Mouse (Mus musculus) ES-Bruce4 (cell line): ENCODE data around the gene Mrpl18. TPM values are rescaled to one million over a fixed set of nuclear protein-coding genes. Genes with fewer than 3 reads are reported as not detected.
"Not testable (repeated sequence)": the region's sequence is repeated elsewhere in the genome, so short reads cannot be mapped to it uniquely, and the experiment has no call there.

ENCODE experiments used
- H3K27ac ChIP-seq: 2 replicates; pipeline ENCODE4 v1.5.1; 2012; ENCODE audit warnings: low read length, inconsistent platforms; ENCODE audit not compliant: insufficient read depth
- H3K27me3 ChIP-seq: 2 replicates; pipeline ENCODE4 v1.6.1; 2012; ENCODE audit warnings: mild to moderate bottlenecking, low read length, inconsistent platforms; ENCODE audit not compliant: control insufficient read depth, poor library complexity, insufficient read depth, severe bottlenecking
- H3K36me3 ChIP-seq: 2 replicates; pipeline ENCODE4 v1.6.1; 2012; ENCODE audit warnings: inconsistent platforms, mild to moderate bottlenecking, low read length, moderate library complexity; ENCODE audit not compliant: control insufficient read depth, poor library complexity, insufficient read depth, severe bottlenecking
- H3K4me1 ChIP-seq: one replicate; pipeline ENCODE4 v1.8.1; 2011; ENCODE audit warnings: low read length; ENCODE audit not compliant: control insufficient read depth, insufficient read depth
- H3K4me3 ChIP-seq: 2 replicates; pipeline ENCODE4 v1.5.1; 2011; ENCODE audit warnings: low read depth, mild to moderate bottlenecking, low read length
- H3K9ac ChIP-seq: 2 replicates; pipeline ENCODE4 v1.6.1; 2012; ENCODE audit warnings: low read depth, mild to moderate bottlenecking, inconsistent platforms; ENCODE audit not compliant: poor library complexity, severe bottlenecking
- H3K9me3 ChIP-seq: replicated peaks from 2 replicates; pipeline ENCODE4 v1.6.1; 2012; ENCODE audit warnings: mild to moderate bottlenecking, low read length, inconsistent platforms; ENCODE audit not compliant: control insufficient read depth, poor library complexity, insufficient read depth, severe bottlenecking
- CTCF ChIP-seq: IDR thresholded peaks from one replicate; pipeline ENCODE4 v1.8.1; 2011; ENCODE audit warnings: low read depth, low read length
- EP300 ChIP-seq: IDR thresholded peaks from 2 replicates; pipeline ENCODE4 v1.6.1; 2011; ENCODE audit warnings: low read depth, low read length; ENCODE audit not compliant: insufficient read depth
- POLR2A ChIP-seq: IDR thresholded peaks from one replicate; pipeline ENCODE4 v1.8.1; 2011; ENCODE audit warnings: low read length; ENCODE audit not compliant: insufficient read depth
- polyA plus RNA-seq: library from polyadenylated mRNA; stranded (reverse); fragments of >200 nt; gene quantifications from 2 replicates; pipeline ENCODE4 v1.2.4, GENCODE M21; 2011; ENCODE audit warnings: low read depth; ENCODE audit not compliant: missing spikeins, insufficient read depth, insufficient read length

Mrpl18 gene
- polyA plus RNA-seq, 1 experiment: 63.7 TPM

DNA sequence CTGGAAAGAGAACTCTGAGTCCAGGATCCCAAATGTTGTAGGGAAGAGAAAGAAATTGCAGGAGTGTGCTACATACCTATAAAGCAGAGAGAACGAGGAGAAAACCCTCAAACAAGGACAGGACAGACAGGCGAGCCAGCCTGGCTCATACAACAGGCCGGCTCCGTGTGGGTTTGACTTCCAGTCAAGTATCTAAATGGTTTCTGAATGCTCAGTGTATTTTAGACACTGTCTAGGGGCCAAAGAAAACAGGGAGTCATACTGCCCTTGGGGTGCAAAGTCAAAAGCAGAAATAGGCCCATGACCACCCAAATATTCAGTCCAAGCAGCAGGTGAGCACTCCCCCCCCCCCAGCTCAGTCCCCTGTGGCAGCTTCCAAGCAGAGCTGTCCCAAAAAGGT lies 10.3 kb downstream of the Mrpl18 start:
- Histone ChIP-seq H3K9me3 (no peaks in the 10 kb centered on the region), H3K27me3 (no peaks in the 10 kb centered on the region), H3K9ac (no peak overlapping the region), H3K27ac (no peak overlapping the region), H3K4me3 (no peak overlapping the region), H3K4me1 (no peaks in the 10 kb centered on the region), H3K36me3 (peaks cover 12% of the 10 kb centered on the region; the same call in 1 of the 2 replicates)
- TF ChIP-seq POLR2A (no peak), CTCF (no peak), EP300 (no peak)

DNA sequence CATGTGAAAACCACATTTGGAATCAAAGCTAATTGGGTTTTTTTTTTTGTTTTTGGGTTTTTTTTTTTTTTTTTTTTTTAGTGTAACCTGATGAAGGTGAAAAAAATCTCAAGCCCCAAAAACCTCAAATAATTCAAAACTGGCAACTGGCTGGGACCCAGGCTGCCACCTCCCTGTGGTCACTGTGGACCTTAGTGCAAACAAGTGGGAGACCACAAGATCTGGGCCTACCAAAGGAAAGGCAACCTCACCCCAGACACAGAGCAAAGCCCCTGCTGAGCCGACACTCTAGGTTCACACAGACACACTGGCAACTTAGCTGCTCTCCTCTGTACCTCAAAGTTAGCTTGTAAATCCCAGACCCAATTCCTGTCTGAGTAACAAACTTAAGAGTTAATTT lies 11.8 kb downstream of the Mrpl18 start:
- Histone ChIP-seq H3K4me3 (no peak overlapping the region), H3K9me3 (no peaks in the 10 kb centered on the region), H3K27ac (no peak overlapping the region), H3K9ac (no peak overlapping the region), H3K27me3 (no peaks in the 10 kb centered on the region), H3K36me3 (peaks cover 12% of the 10 kb centered on the region; the same call in 1 of the 2 replicates), H3K4me1 (no peaks in the 10 kb centered on the region)
- TF ChIP-seq CTCF: no peak
- no peak for TF ChIP-seq POLR2A
- no peak for TF ChIP-seq EP300

DNA sequence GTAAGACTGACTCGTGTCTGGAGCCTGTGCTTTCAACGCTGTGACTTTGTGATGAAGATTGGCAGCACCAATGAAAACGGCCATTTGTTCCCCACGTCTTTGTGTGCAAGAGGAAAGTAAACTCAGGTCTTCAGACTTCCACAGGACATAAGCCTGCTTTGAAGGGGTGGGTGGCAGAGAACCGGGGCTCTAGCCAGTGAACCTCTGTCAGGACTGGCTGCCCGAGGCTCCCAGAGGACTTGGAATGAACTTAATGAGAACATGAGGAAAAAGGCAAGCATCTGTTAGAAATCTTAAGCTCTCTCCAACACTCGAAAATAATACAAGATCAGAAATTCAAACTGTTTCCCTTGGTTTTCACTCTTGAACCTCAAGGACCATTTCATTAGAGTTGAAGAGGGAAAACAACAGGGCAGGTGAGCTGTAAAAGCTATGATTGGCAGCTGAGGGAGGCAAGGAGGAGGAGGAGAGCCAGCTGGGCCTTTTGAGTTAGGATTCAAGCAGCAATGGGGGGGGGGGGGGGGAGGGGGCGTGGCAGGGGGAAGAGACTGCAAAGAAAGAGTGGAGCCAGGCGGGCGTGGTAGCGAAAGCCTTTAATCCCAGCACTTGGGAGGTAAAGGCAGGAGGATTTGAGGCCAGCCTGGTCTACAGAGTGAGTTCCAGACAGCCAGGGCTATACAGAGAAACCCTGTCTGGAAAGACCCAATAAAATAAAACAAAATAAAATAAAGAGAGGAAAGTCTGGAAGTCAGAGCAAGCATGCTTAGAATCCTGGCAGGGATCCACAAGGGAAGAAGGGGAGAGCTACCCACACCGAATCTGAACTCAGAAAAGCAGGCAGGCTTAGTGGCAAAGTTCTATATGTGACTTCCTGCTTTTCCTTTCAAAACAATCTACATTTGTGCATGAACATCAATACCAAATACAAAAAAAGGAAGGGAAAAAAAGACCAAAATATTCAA lies 12.5 kb downstream of the Mrpl18 start:
- no peak for TF ChIP-seq CTCF
- no peak for TF ChIP-seq EP300
- TF ChIP-seq POLR2A: no peak
- Histone ChIP-seq H3K4me3 (no peak overlapping the region), H3K9me3 (no peaks in the 10 kb centered on the region), H3K9ac (no peak overlapping the region), H3K4me1 (no peaks in the 10 kb centered on the region), H3K27ac (no peak overlapping the region), H3K27me3 (no peaks in the 10 kb centered on the region), H3K36me3 (peaks cover 12% of the 10 kb centered on the region; the same call in 1 of the 2 replicates)

DNA sequence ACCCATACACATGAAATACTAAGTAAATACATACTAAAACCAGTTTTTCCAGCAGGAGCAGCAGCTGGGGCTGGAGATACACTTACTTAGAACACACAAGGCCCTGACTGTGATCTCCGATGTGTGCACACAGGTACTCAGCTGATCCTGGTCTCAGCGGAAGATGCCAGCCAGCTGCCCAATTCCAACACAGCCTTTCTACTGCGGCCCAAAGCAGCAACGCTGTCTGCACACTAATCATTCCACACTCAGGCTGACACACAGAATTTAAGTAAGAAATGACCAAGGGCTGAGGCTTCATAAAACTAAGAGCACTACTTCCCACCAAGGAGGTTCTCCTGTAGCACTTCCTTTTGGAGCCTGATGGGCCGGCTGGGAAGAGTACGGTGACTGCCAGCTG lies 13.9 kb downstream of the Mrpl18 start:
- no peak overlapping the region for H3K9ac ChIP-seq
- no peak for TF ChIP-seq CTCF
- TF ChIP-seq EP300: no peak
- TF ChIP-seq POLR2A: no peak
- H3K4me3 ChIP-seq: no peak overlapping the region
- H3K4me1 ChIP-seq: no peaks in the 10 kb centered on the region
- no peak overlapping the region for H3K27ac ChIP-seq
- peaks cover 12% of the 10 kb centered on the region; the same call in 1 of the 2 replicates for H3K36me3 ChIP-seq
- H3K9me3 ChIP-seq: no peaks in the 10 kb centered on the region
- no peaks in the 10 kb centered on the region for H3K27me3 ChIP-seq

DNA sequence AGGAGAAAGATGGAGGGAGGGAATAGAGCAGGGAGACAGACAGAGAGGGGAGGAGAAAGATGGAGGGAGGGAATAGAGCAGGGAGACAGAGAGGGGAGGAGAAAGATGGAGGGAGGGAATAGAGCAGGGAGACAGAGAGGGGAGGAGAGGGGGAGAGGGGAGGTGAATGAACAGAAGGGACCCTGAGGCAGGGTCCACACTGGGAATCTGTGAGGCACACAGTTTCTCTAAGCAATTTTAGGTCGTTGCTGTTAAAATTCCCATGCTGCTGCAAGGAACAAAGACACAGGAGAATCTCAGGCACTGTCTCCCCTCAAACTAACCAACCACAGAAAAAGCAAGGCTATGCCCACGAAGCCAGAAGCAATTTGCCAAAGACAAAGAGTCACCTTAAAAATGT lies 17.5 kb downstream of the Mrpl18 start:
- not testable (repeated sequence) for H3K27me3 ChIP-seq, H3K4me1 ChIP-seq, H3K9me3 ChIP-seq, H3K4me3 ChIP-seq, H3K27ac ChIP-seq, H3K9ac ChIP-seq
- H3K36me3 ChIP-seq: peaks cover 12% of the 10 kb centered on the region; the same call in 1 of the 2 replicates

DNA sequence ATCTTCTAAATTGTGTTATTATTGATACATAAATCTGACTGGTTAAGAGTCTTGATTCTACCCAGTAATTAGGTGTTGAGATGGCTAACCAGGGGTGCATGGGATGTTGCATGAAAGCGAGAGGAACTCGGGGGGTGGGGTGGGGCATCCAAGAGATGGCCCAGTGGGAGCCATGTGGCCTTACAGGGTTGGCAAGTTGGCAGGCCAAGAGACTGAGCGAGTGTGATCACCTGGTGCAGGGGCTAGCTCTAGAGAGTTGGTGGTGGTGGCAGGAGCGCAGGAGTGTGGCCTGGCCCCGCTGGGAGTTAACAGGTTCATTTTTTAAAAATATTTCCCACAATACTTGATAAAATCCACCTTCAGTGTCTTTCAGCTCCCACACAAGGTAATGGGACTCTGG lies 18.5 kb downstream of the Mrpl18 start:
- Histone ChIP-seq H3K36me3 (peaks cover 8% of the 10 kb centered on the region; the same call in 1 of the 2 replicates), H3K27ac (no peak overlapping the region), H3K9me3 (no peaks in the 10 kb centered on the region), H3K27me3 (no peaks in the 10 kb centered on the region), H3K4me1 (no peaks in the 10 kb centered on the region), H3K4me3 (no peak overlapping the region), H3K9ac (no peak overlapping the region)
- TF ChIP-seq CTCF (no peak), EP300 (no peak), POLR2A (no peak)
